Mouse (Mus musculus) embryo, embryonic 10.5 days (tissue): ENCODE results near the gene D10Wsu102e.
A peak's percentile ranks its signal among the peaks of the same experiment; 100 is the strongest.

Experiments used
- DNase-seq: peaks from one replicate; pipeline ENCODE4 v3.0.0-alpha.2; 2015; ENCODE audit warnings: low spot score

D10Wsu102e gene

GRCm38 (mm10) chr10:83359956-83360355 lies at the start of gene D10Wsu102e:
TSS of gene D10Wsu102e (plus strand) at chr10:83360221.
- DNase-seq, result peak; percentile 98

- DNase-seq, result no peak
These were observed 49.7 kb upstream of the D10Wsu102e start for GRCm38 (mm10) chr10:83310356-83310755.

- no peak for DNase-seq
These were observed 47.0 kb upstream of the D10Wsu102e start for GRCm38 (mm10) chr10:83313033-83313432.

GRCm38 (mm10) chr10:83320396-83320795 lies 39.6 kb upstream of the D10Wsu102e start:
- no peak for DNase-seq

GRCm38 (mm10) chr10:83320870-83321269 lies 39.2 kb upstream of the D10Wsu102e start:
- no peak for DNase-seq

GRCm38 (mm10) chr10:83321528-83321927 lies 38.5 kb upstream of the D10Wsu102e start:
- DNase-seq, result no peak

GRCm38 (mm10) chr10:83322551-83323100 lies 37.4 kb upstream of the D10Wsu102e start:
- no peak for DNase-seq

GRCm38 (mm10) chr10:83324871-83325270 lies 35.1 kb upstream of the D10Wsu102e start:
- DNase-seq, result no peak

- DNase-seq, result no peak
These were observed 34.1 kb upstream of the D10Wsu102e start for GRCm38 (mm10) chr10:83325903-83326302.

- DNase-seq, result no peak
These were observed 33.3 kb upstream of the D10Wsu102e start for GRCm38 (mm10) chr10:83326648-83327285.

- no peak for DNase-seq
These were observed 31.2 kb upstream of the D10Wsu102e start for GRCm38 (mm10) chr10:83328791-83329190.

GRCm38 (mm10) chr10:83330336-83330735 lies 29.7 kb upstream of the D10Wsu102e start:
- no peak for DNase-seq

- no peak for DNase-seq
These were observed 28.2 kb upstream of the D10Wsu102e start for GRCm38 (mm10) chr10:83331811-83332210.

- DNase-seq, result no peak
These were observed 27.4 kb upstream of the D10Wsu102e start for GRCm38 (mm10) chr10:83332581-83332980.

GRCm38 (mm10) chr10:83336336-83336735 lies 23.7 kb upstream of the D10Wsu102e start:
- no peak for DNase-seq

- peak; percentile 66 for DNase-seq
These were observed 22.7 kb upstream of the D10Wsu102e start, which contains the start of gene Slc41a2 for GRCm38 (mm10) chr10:83337159-83337951. TSS of gene Slc41a2 (minus strand) at chr10:83337882.

GRCm38 (mm10) chr10:83337971-83338598 lies 21.9 kb upstream of the D10Wsu102e start:
- DNase-seq, result no peak

- no peak for DNase-seq
These were observed 18.8 kb upstream of the D10Wsu102e start for GRCm38 (mm10) chr10:83341226-83341625.

GRCm38 (mm10) chr10:83343171-83343570 lies 16.9 kb upstream of the D10Wsu102e start:
- no peak for DNase-seq

- no peak for DNase-seq
These were observed 16.0 kb upstream of the D10Wsu102e start for GRCm38 (mm10) chr10:83343828-83344685.

- DNase-seq, result no peak
These were observed 14.2 kb upstream of the D10Wsu102e start for GRCm38 (mm10) chr10:83345693-83346358.
